Mouse (Mus musculus): ENCODE measurements around the gene Ttyh3. TPM values are rescaled to one million over a fixed set of nuclear protein-coding genes. Genes with fewer than 3 reads are reported as not detected.

Gene Ttyh3
- total RNA-seq (2014; rRNA removed; ENCODE audit: low replicate concordance) (53.2 and 55.2 TPM in 2 replicates), polyA plus RNA-seq (2015; fragmentation: Nextera tagmentation; extraction: Ambion mirVana) (8.5 and 8.9 TPM in 2 replicates)

- 0 out of 2 replicates have a peak, but pooled peaks cover 4% of the 10 kb centered on the region for H3K36me3 ChIP-seq (replicated peaks; ENCODE audit: control insufficient read depth, insufficient read depth, low read length)
- DNase-seq (ENCODE audit: low spot score), result no peak
- H3K4me2 ChIP-seq (ENCODE audit: low read depth, low read length), result peak within 1 kb of the TSS; percentile 98
- under 1% methylated on average over 53 of the region's 62 CpGs for WGBS
- H3K4me1 ChIP-seq (ENCODE audit: control insufficient read depth, insufficient read depth), result peaks cover 41% of the 10 kb centered on the region
- H3K27me3 ChIP-seq (ENCODE audit: control insufficient read depth, insufficient read depth, low read length), result no peaks in the 10 kb centered on the region
- no peaks in the 10 kb centered on the region for H3K9me3 ChIP-seq (replicated peaks; ENCODE audit: control insufficient read depth, low read length)
- TF ChIP-seq EP300 (IDR thresholded peaks at IDR 0.05; ENCODE audit: low read depth) (no peak), CTCF (IDR thresholded peaks at IDR 0.05; ENCODE audit: low read depth) (no peak)
- ATAC-seq (ENCODE audit: insufficient read depth, low read depth), result peak; percentile 8
- peak within 1 kb of the TSS; percentile 99 for H3K4me3 ChIP-seq (ENCODE audit: low read depth, low read length)
- H3K9ac ChIP-seq (replicated peaks; ENCODE audit: low read depth, low read length), result peak within 1 kb of the TSS; percentile 98
- H3K27ac ChIP-seq (ENCODE audit: low read depth), result peak within 1 kb of the TSS; percentile 90
Measured at GRCm38 (mm10) chr5:140648519-140649100, at the start of gene Ttyh3. Ttyh3 (minus strand) TSS chr5:140649031.

GRCm38 (mm10) chr5:140695987-140696386, 47.2 kb upstream of the Ttyh3 start:
- TF ChIP-seq EP300 (IDR thresholded peaks at IDR 0.05; ENCODE audit: low read depth) (no peak), CTCF (IDR thresholded peaks at IDR 0.05; ENCODE audit: low read depth) (no peak)
- Histone ChIP-seq H3K4me2 (ENCODE audit: low read depth, low read length) (no peak overlapping the region), H3K4me1 (ENCODE audit: control insufficient read depth, insufficient read depth) (no peaks in the 10 kb centered on the region), H3K27me3 (ENCODE audit: control insufficient read depth, insufficient read depth, low read length) (no peaks in the 10 kb centered on the region), H3K36me3 (replicated peaks; ENCODE audit: control insufficient read depth, insufficient read depth, low read length) (peaks cover 19% of the 10 kb centered on the region), H3K9ac (replicated peaks; ENCODE audit: low read depth, low read length) (no peak overlapping the region), H3K9me3 (replicated peaks; ENCODE audit: control insufficient read depth, low read length) (no peaks in the 10 kb centered on the region), H3K4me3 (ENCODE audit: low read depth, low read length) (no peak overlapping the region), H3K27ac (ENCODE audit: low read depth) (no peak overlapping the region)
- 87% methylated on average over 7 of the region's 7 CpGs for WGBS
- no peak for ATAC-seq (ENCODE audit: insufficient read depth, low read depth)
- no peak for DNase-seq (ENCODE audit: low spot score)

- H3K4me1 ChIP-seq (ENCODE audit: control insufficient read depth, insufficient read depth), result no peaks in the 10 kb centered on the region
- no peak overlapping the region for H3K9ac ChIP-seq (replicated peaks; ENCODE audit: low read depth, low read length)
- H3K27me3 ChIP-seq (ENCODE audit: control insufficient read depth, insufficient read depth, low read length), result no peaks in the 10 kb centered on the region
- peaks cover 34% of the 10 kb centered on the region for H3K36me3 ChIP-seq (replicated peaks; ENCODE audit: control insufficient read depth, insufficient read depth, low read length)
- TF ChIP-seq CTCF (IDR thresholded peaks at IDR 0.05; ENCODE audit: low read depth) (no peak), EP300 (IDR thresholded peaks at IDR 0.05; ENCODE audit: low read depth) (no peak)
- WGBS, result 69% methylated on average over 3 of the region's 3 CpGs
- H3K9me3 ChIP-seq (replicated peaks; ENCODE audit: control insufficient read depth, low read length), result no peaks in the 10 kb centered on the region
- H3K27ac ChIP-seq (ENCODE audit: low read depth), result no peak overlapping the region
- ATAC-seq (ENCODE audit: insufficient read depth, low read depth) (no peak), DNase-seq (ENCODE audit: low spot score) (no peak)
- H3K4me2 ChIP-seq (ENCODE audit: low read depth, low read length), result no peak overlapping the region
- no peak overlapping the region for H3K4me3 ChIP-seq (ENCODE audit: low read depth, low read length)
Measured at GRCm38 (mm10) chr5:140688434-140688833, 39.6 kb upstream of the Ttyh3 start.

- H3K4me2 ChIP-seq (ENCODE audit: low read depth, low read length), result no peak overlapping the region
- no peaks in the 10 kb centered on the region for H3K4me1 ChIP-seq (ENCODE audit: control insufficient read depth, insufficient read depth)
- H3K9ac ChIP-seq (replicated peaks; ENCODE audit: low read depth, low read length), result no peak overlapping the region
- no peak overlapping the region for H3K4me3 ChIP-seq (ENCODE audit: low read depth, low read length)
- peaks cover 19% of the 10 kb centered on the region for H3K36me3 ChIP-seq (replicated peaks; ENCODE audit: control insufficient read depth, insufficient read depth, low read length)
- TF ChIP-seq CTCF (IDR thresholded peaks at IDR 0.05; ENCODE audit: low read depth), result peak; percentile 73
- no peak for TF ChIP-seq EP300 (IDR thresholded peaks at IDR 0.05; ENCODE audit: low read depth)
- no peaks in the 10 kb centered on the region for H3K27me3 ChIP-seq (ENCODE audit: control insufficient read depth, insufficient read depth, low read length)
- ATAC-seq (ENCODE audit: insufficient read depth, low read depth), result peak; percentile 41
- H3K9me3 ChIP-seq (replicated peaks; ENCODE audit: control insufficient read depth, low read length), result no peaks in the 10 kb centered on the region
- DNase-seq (ENCODE audit: low spot score), result no peak
- no peak overlapping the region for H3K27ac ChIP-seq (ENCODE audit: low read depth)
- WGBS, result 65% methylated on average over 16 of the region's 16 CpGs
Measured at GRCm38 (mm10) chr5:140684343-140685148, 35.7 kb upstream of the Ttyh3 start.

- Histone ChIP-seq H3K27ac (ENCODE audit: low read depth) (no peak overlapping the region), H3K4me1 (ENCODE audit: control insufficient read depth, insufficient read depth) (no peaks in the 10 kb centered on the region), H3K9ac (replicated peaks; ENCODE audit: low read depth, low read length) (no peak overlapping the region), H3K9me3 (replicated peaks; ENCODE audit: control insufficient read depth, low read length) (no peaks in the 10 kb centered on the region), H3K36me3 (replicated peaks; ENCODE audit: control insufficient read depth, insufficient read depth, low read length) (peaks cover 11% of the 10 kb centered on the region; the same call in 1 of the 2 replicates), H3K4me2 (ENCODE audit: low read depth, low read length) (no peak overlapping the region), H3K4me3 (ENCODE audit: low read depth, low read length) (no peak overlapping the region), H3K27me3 (ENCODE audit: control insufficient read depth, insufficient read depth, low read length) (no peaks in the 10 kb centered on the region)
- DNase-seq (ENCODE audit: low spot score), result no peak
- TF ChIP-seq CTCF (IDR thresholded peaks at IDR 0.05; ENCODE audit: low read depth) (no peak), EP300 (IDR thresholded peaks at IDR 0.05; ENCODE audit: low read depth) (no peak)
- 94% methylated on average over 6 of the region's 6 CpGs for WGBS
- ATAC-seq (ENCODE audit: insufficient read depth, low read depth), result no peak
Measured at GRCm38 (mm10) chr5:140682113-140682512, 33.3 kb upstream of the Ttyh3 start.
